Mouse (Mus musculus): ENCODE results near the gene Lrrc20. TPM values are rescaled to one million over a fixed set of nuclear protein-coding genes. Genes with fewer than 3 reads are reported as not detected.

Lrrc20 gene
- total RNA-seq, 2 experiments from 2014 or later = 16.2 to 16.7 TPM

DNA sequence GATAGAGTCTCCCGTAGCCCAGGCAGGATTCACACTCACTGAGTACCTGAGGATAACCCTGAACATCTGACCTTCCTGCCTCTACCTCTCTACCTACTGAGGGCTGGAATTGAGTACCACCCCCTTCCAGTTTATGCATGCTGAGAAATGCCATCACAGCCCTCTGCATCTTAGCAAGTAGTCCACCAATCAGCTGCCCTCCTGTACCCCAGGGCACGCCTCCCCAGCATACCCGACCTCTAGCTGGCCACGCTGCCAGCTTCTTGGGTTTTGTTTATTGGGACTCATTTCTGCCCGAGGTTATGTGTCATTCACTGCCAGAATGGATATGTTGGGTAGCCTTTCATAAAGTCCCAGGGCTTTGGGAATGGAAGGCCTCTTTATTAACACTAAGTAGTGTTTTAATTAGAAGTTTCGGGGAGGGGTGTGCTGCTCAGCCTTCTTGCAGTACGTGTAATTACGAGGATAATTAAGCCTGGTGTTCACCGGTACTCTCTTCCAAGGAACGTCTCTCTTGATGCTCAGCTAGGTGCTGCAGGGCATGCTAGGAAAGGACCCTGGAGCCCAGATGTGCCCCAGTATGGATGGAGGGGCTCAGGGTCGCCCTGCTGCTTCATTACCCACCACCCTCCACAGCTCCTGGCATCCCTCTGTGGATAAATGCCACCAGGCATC, 36.8 kb downstream of the Lrrc20 start:
- no peak for DNase-seq (ENCODE audit: low spot score in 2 of 2)

DNA sequence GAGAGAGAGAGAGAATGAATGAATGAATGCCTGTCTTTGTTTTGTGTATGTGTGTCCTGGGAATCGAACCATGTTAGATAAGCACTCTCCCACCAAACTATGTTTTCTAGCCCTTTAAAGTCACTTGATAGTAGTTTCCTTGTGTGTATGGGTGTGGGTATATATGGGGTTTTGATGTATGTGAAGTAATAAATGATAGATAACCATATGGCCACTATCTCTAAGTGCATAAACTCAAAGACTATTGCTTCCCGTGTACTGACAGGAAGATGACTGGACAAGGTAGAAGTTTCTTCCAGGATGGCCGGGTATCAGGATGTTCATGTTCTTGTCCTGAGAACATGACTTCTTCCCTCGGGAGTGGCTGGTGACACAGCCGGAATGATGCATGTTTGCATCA, 41.3 kb downstream of the Lrrc20 start:
- no peak for DNase-seq (ENCODE audit: low spot score in 2 of 2)

DNA sequence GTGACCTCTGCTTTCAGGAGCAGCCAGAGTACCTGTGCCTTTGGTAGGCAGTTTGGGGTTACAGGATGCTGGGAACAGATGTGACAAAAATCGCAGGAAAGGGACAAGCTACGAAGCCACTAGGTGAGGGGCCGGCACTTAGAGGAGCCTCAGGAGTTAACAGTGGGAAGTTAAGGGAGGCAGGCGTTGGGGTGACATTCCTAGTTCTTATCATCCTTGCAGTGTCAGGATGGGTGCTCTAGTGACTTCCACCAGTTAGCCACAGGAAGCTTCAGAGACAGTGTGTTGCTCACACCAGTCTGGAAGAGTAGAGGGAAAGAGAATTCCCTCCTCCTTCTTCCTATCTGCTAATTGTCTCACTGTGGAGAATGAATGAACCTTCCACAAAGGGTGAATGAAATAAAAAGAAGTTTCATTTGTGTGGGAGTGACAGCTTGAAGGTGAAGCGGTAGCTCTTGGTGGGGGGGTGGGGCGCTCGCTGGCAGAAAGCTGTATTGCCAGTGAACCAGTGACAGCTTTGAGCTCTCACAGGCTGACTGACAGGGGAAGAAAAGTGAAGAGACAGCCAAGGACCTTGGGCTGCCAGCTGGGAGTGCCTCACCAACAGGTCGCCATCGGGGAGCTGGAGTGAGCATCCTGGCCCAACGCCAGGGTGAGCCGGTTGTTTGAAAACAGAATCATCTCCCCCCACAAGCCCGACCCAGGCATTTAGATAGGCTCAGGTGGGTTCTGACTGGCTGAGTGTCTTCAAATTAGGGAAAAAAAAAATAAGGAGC, 41.9 kb downstream of the Lrrc20 start:
- DNase-seq (ENCODE audit: low spot score in 2 of 2) = peak; percentile 39 to 41

DNA sequence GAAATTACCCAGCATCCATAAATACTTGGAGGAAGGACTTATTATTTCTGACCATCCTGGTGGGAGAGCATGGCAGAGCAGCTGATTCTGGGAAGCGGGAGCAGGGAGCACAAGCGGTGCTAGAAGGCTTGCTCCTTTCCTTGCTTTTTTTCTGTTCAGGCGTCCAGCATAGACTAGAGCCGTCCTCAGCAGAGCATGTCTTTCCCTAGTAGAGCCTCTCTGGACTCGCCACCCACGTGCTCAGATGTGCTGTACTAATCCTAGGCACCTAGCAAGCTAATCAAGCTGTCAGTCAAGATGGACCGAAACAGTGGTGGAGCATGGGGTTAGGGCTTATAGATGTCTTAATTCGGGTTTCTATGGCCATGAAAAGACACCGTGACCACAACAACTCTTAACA, 42.7 kb downstream of the Lrrc20 start:
- DNase-seq (ENCODE audit: low spot score in 2 of 2) = no peak

DNA sequence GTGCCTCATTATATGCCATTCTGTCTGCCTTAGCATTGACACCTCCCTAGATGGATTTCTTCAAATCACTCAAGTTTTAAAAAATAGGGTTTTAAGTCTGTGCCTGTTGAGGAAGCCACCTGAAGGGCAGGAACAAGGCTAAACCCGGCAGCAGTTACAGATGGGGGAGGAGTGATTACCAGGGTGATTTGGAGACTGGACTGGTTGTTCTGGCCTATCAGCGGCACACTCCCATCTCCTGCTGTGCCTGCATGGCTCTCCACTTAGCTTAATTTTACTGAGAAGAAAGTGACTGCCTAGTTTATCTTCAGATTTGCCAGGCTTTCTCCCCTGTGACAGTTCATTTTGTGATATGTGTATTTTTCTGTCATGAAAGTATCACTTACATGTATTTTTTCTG, 43.9 kb downstream of the Lrrc20 start:
- no peak for DNase-seq (ENCODE audit: low spot score in 2 of 2)

DNA sequence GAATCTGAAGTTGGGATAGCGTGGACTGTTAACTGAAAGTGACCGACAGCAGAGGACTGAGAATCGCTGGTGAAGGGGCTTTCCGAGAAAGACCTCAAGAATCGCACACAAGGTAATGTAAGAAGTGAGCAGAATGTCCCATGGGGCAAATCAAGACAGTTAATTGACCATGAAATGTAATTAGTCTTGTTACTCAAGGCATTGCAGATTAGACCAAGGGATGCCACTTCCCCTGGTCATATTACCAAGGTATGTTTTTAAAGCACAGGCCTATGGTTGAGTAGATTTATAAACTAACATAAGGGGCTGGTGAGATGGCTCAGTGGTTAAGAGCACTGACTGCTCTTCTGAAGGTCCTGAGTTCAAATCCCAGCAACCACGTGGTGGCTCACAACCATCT, 45.1 kb downstream of the Lrrc20 start:
- no peak for DNase-seq (ENCODE audit: low spot score in 2 of 2)

DNA sequence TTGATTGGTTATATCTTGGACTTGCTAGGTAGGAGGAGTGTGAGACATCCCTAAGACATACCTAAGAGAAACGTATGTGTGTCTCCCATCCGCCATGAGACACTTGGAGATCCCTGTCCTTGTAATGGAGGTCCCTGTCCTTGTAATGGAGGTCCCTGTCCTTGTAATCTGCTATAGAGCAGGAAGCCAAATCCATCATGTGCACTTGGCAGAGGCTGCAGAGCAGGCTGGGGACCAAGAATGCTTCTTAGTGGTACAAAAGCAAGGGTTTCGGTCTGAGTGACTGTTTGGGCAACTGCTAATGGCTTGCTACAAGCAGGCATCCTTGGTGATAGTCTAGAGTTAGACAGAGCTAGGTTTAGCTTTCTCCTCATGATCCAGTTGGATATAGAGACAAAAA, 55.3 kb downstream of the Lrrc20 start:
- DNase-seq (ENCODE audit: low spot score in 2 of 2) = no peak

DNA sequence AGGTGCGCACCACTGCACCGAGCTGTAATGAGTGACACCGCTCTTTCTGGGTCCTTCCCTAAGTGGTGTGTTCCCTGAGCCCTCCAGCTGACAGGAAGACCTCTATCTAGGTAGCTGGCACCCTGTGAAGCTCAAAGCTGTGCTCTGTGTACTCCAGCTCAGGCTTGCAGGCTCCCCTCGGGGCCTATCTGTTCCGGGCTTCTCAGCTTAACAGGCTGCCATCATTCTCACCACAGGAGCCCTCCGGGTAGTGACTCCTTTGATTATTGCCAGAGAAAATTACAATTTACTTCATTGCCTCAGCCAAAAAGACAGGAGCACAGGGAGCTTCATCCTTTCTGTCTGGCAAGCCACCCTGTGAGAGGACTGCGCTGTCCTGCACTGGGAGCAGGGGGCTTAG, 57.7 kb downstream of the Lrrc20 start:
- DNase-seq (ENCODE audit: low spot score in 2 of 2) = no peak

DNA sequence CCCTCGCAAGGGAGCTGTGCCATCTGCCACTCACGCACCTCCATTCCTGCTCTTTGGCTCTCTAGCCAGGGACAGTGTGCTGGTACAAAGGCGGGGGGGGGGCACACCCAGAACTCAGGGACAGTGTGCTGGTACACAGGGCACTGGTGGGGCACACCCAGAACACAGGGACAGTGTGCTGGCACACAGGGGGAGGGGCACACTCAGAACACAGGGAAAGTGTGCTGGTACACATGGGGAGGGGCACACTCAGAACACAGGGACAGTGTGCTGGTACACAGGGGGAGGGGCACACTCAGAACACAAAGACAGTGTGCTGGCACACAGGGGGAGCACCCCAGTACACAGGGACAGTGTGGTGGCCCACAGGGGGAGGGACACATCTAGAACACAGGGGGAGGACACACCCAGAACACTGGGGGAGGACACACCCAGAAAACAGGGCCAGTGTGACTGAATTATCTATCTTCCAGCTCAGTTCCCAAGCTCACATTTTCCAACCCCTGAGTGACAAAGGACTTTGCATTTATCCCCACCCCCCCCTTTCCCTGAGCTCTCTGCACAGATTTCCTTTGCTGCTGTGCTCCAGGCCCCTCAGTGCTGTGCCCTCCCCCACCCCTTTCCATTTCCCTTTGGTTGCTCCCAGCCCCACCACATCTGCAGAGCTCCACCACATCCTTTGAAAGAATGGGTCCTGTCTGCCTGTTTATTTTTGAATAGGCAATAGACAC, 58.9 kb downstream of the Lrrc20 start:
- no peak for DNase-seq (ENCODE audit: low spot score in 2 of 2)

DNA sequence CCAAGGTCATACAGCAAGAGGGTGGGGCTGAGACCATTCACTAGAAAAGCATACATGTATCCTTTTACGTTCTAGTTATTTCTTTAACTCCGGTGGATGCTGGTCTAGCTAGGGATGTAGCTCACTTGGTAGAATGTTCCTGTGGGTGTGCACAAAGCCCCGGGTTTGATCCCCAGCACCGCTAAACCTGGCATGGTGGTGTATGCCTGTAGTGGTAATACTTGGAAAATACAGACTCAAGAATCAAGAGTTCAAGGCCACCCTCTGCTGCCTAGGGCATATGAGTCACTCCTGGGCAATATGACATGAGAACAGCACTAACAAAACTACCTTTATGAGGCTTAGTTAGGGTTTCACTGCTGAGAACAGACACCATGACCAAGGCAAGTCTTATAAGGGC, 59.8 kb downstream of the Lrrc20 start:
- DNase-seq (ENCODE audit: low spot score in 2 of 2) = no peak

DNA sequence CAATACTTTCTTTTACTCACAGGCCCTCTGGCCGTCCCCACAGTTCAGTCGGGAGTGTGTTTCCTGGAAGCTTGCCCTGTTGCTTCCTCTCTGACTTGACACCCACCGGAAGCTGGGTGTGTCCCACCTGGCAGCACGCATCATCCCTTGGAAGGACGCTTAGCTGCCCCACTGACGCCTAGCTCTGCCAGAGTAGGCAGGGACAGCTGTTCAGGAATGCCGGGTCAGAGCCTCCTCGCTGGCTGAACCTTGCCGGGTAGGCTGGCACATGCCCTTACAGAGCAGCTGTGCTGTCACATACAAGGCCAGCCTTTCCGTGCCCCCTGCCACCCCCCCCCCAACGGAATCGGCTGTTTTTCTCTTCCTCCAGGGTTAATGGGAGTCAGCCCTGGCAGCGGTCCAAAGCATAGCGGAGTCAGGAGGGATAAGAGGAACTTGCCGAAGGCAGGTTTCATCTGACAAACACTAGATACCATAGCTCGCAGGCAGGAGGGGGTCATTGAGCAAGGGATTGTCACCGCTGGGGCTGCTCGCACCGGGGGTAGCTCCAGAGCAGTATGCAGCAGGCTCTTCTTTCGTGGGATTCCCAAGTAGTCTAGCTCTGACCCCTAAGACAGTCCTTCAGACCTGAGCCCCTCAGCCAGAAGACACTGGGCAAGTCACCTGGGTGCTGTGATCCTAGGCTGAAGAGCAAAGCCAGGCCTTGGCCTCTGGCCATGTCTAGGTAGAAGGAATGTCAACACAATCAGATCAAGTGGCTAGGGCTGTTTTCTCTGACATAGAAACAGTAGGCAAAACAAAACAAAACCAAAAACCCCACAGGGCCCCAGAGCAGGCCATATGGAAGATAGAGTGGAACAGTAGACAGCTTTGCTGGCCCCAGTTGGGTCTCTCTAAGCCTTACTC, 60.8 kb downstream of the Lrrc20 start:
- peak; percentile 48 for DNase-seq (ENCODE audit: low spot score in 2 of 2)

DNA sequence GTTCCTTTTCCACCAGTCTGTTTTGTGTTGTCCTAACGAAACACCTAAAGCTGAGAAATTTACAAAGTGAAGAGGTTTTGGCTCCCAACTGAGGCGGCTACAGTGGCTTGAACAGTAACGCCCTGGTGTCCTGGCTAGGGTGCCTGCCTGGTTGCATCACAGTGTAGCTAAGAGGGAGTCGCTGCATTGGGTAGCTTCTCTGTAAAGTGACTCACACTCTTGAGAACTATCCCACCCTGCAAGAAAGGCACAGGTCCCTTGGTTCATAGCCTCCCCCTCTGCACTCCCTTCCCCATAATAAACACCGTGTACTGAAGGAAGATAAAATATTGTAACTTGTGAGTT, 61.4 kb downstream of the Lrrc20 start:
- DNase-seq (ENCODE audit: low spot score in 2 of 2) = no peak

DNA sequence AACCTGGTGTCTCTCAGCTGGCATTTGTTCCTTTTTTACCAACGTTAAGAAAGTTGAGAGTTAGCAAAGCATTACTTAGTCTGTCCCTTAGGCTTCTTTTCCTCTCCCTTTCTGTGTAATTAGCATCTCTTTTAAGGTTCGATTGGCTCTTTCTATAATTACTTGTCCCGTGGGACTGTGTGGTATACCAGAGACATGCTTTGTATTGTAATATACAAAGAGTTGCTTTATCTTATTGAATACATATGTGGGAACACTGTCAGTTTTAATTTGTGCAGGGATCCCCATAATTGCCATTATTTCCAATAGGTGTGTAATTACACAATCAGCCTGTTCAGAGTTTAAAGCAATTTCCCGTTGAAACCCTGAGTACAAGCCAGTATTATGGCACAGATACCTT, 62.8 kb downstream of the Lrrc20 start:
- DNase-seq (ENCODE audit: low spot score in 2 of 2) = no peak

DNA sequence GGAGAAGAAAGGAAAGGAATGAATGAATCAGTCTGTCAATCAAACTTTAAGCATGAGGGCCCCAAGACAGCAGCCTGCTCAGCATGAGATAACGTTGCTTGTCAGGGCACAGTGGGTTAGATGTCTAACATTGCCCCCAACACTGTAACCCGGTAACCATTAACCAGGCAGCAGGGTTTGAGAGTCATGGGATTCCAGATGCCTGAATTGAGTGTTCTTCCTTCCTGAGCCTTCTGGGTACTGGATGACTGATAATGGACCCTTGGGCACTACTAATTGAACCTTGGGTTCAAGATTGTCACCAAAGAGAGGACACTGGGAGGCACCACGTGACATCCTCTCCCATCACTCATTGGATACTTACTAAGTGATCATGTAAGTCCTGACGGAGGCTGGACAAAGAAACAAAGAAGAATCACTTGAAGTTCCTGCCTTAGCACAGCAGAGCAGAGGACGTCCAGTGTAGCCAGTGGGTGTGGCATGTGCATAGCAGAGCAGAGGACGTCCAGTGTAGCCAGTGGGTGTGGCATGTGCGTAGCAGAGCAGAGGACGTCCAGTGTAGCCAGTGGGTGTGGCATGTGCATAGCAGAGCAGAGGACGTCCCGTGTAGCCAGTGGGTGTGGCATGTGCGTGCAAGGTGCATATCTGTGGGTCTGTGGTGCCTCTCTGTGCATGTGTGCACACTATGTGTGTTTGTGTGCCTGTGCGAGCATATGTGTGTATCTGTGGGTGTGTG, 68.7 kb downstream of the Lrrc20 start:
- no peak for DNase-seq (ENCODE audit: low spot score in 2 of 2)

DNA sequence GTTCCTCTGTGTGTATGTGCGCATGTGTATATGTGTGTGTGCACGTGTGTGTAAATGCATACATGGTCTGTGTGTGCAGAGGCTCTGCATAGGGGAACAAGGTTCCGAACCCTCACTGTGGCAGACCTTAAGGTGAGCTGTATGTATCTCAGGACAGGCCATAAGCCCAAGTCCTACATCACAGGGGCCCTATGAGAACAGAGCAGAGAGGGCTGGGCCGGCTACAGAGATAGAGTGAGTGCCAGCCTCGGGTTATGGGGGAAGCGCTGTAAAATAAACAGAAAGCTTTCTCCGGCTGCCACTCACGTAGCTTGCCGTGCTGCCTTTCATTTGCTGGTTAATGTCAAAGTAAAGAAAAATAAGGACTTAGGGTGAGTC, 69.3 kb downstream of the Lrrc20 start:
- no peak for DNase-seq (ENCODE audit: low spot score in 2 of 2)

DNA sequence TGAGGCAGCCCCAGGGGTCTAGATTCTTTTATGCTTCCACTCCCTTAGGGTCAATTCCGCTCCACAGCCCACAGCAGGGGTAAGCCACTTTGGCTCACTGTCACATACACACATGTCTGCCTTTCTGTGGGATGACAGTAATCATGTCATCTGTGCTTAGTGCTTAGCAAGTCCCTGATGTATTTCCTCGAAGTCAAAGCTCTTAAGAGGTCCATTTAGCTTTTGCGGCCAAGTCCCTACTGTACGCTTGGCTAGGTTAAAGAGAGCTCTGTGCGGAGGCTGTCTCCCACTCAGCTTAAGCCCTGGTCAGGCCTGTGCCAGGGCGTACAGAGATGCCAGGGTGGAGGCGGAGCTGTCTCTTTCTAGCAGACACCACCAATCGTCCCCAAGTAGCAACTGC, 74.5 kb downstream of the Lrrc20 start:
- no peak for DNase-seq (ENCODE audit: low spot score in 2 of 2)

DNA sequence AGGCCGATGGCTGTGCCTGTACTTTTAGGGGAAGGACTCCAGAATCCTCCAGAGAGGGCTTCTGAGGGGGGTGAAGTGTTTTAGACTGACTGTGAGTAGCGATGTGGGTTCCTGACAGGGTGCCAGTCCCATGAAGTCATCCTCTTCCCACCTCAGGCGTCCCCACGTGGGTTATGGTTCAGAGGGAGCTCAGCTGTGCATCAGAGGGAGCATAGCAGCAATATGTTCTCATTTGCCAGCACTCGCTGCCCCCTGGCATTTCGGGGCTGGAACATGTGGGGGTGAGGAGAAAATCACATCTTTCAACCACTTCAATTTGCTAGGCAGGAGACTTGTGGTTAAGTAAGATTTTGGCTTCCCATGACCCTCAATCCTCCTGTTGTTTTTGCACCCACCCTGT, 79.6 kb downstream of the Lrrc20 start:
- no peak for DNase-seq (ENCODE audit: low spot score in 2 of 2)

DNA sequence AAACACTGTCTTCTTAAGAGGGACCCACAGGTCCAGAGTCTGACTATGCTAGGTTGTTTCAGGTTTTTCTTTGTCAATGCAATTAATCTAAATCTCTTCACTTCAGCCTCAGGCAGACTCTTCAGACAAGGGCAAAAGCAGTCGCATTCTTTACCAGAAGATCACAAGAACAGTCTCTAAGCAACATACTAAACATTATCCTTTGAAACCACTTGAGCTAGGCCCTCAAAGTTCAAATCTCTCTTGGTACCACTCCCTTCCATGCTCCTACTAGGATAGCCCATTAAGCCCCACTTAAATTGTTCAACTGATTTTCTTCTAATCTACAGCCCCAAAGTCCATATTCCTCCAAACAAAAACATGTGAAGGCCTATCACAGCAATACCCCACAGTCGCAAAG, 83.0 kb downstream of the Lrrc20 start:
- no peak for DNase-seq (ENCODE audit: low spot score in 2 of 2)

DNA sequence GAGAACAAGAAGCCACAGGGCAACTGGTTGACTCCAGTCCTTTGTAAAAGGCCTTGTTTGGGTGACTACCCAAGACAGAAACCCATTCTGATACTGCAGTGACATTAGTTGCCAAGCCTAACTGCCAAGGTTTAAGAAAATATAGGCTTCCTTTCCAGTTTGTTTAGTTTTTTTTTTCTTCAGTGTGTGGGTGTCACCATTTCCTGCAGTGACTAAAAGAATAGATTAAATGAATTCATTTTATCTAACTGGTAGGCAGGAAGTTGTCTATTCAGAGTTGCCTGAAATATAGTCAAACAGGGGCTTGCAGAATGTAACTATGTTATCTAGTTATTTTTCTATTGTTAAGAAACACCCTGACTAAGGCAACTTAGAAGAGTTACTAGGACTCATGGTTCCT, 83.9 kb downstream of the Lrrc20 start:
- DNase-seq (ENCODE audit: low spot score in 2 of 2) = no peak

DNA sequence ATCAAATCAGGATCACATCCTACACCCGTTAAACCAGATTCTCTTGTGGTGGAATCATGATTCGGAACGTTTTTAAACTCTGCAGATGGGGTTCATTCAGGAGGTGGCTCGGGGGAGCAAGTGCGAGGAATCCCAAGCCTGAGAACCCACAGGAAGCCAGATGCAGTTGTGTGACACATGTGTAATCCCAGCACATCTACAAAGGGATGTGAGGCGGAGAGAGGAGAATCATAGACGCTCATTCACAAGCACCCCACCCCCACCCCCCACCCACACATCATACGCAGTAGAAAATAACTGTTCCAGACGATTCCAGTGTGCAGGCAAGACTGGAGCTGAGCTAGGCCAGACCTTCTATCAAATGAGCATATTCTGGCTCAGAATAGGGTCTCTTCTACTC, 87.9 kb downstream of the Lrrc20 start:
- DNase-seq (ENCODE audit: low spot score in 2 of 2) = no peak

DNA sequence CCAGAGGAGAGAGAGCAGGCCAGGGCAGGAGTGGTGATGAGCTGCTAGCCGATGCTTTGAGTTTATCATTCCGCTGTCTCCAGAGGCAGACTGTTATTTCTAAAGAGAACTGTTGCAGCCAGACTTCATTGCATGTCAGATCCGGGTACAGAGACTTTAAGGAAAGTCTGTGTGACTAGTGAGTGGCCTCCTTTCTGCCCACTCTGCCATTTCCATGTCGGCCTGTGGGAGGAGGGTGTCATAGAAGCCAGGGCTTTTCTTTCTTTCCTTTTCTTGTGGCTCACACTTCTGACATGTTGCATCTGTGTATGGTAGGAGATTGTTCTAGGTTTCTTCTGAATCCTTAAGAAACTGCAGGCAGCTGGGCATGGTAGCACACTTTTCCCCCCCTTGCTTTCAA, 88.8 kb downstream of the Lrrc20 start:
- DNase-seq (ENCODE audit: low spot score in 2 of 2) = no peak
